Mouse (Mus musculus): ENCODE results near the gene Arid1b. TPM values are rescaled to one million over a fixed set of nuclear protein-coding genes. Genes with fewer than 3 reads are reported as not detected.
"Not testable (repeated sequence)": the region's sequence is repeated elsewhere in the genome, so short reads cannot be mapped to it uniquely, and the experiment has no call there.

Gene Arid1b
- polyA plus RNA-seq, 1 experiment from 2014 or later: 5.8 TPM

GRCm38 (mm10) chr17:5093343-5093742, 99.2 kb downstream of the Arid1b start:
- H3K4me2 ChIP-seq (ENCODE audit: low read depth, low read length); ATAC-seq; H3K9me3 ChIP-seq (ENCODE audit: control insufficient read depth, low read length); H3K36me3 ChIP-seq (ENCODE audit: control insufficient read depth, insufficient read depth, low read length); H3K4me3 ChIP-seq (ENCODE audit: low read length); H3K27me3 ChIP-seq (replicated peaks; ENCODE audit: control insufficient read depth, insufficient read depth, low read length); H3K27ac ChIP-seq (ENCODE audit: low read length); H3K9ac ChIP-seq (ENCODE audit: low read depth, low read length): not testable (repeated sequence)
- 76% methylated on average over 2 of the region's 2 CpGs for WGBS
- peaks cover 31% of the 10 kb centered on the region for H3K4me1 ChIP-seq (ENCODE audit: control insufficient read depth, insufficient read depth, low read length)

- ATAC-seq: no peak
- Histone ChIP-seq H3K4me2 (ENCODE audit: low read depth, low read length) (no peak overlapping the region), H3K4me1 (ENCODE audit: control insufficient read depth, insufficient read depth, low read length) (peaks cover 33% of the 10 kb centered on the region), H3K4me3 (ENCODE audit: low read length) (no peak overlapping the region), H3K36me3 (ENCODE audit: control insufficient read depth, insufficient read depth, low read length) (peaks cover 4% of the 10 kb centered on the region; the same call in 1 of the 2 replicates), H3K27me3 (replicated peaks; ENCODE audit: control insufficient read depth, insufficient read depth, low read length) (no peaks in the 10 kb centered on the region), H3K9me3 (ENCODE audit: control insufficient read depth, low read length) (no peaks in the 10 kb centered on the region), H3K9ac (ENCODE audit: low read depth, low read length) (no peak overlapping the region), H3K27ac (ENCODE audit: low read length) (no peak overlapping the region)
- WGBS: 77% methylated on average over 5 of the region's 5 CpGs
Observed at GRCm38 (mm10) chr17:5094636-5095035, 100.5 kb downstream of the Arid1b start.

- H3K27ac ChIP-seq (ENCODE audit: low read length): no peak overlapping the region
- no peak overlapping the region for H3K9ac ChIP-seq (ENCODE audit: low read depth, low read length)
- H3K4me3 ChIP-seq (ENCODE audit: low read length): no peak overlapping the region
- H3K36me3 ChIP-seq (ENCODE audit: control insufficient read depth, insufficient read depth, low read length): peaks cover 4% of the 10 kb centered on the region; the same call in 1 of the 2 replicates
- no peak for ATAC-seq
- H3K4me2 ChIP-seq (ENCODE audit: low read depth, low read length): no peak overlapping the region
- peaks cover 25% of the 10 kb centered on the region for H3K4me1 ChIP-seq (ENCODE audit: control insufficient read depth, insufficient read depth, low read length)
- no peaks in the 10 kb centered on the region for H3K9me3 ChIP-seq (ENCODE audit: control insufficient read depth, low read length)
- 81% methylated on average over 13 of the region's 13 CpGs for WGBS
- no peaks in the 10 kb centered on the region for H3K27me3 ChIP-seq (replicated peaks; ENCODE audit: control insufficient read depth, insufficient read depth, low read length)
Observed at GRCm38 (mm10) chr17:5095741-5096140, 101.6 kb downstream of the Arid1b start.

GRCm38 (mm10) chr17:5097046-5097445, 102.9 kb downstream of the Arid1b start:
- Histone ChIP-seq H3K9ac (ENCODE audit: low read depth, low read length) (no peak overlapping the region), H3K36me3 (ENCODE audit: control insufficient read depth, insufficient read depth, low read length) (no peaks in the 10 kb centered on the region), H3K27me3 (replicated peaks; ENCODE audit: control insufficient read depth, insufficient read depth, low read length) (no peaks in the 10 kb centered on the region), H3K4me1 (ENCODE audit: control insufficient read depth, insufficient read depth, low read length) (peaks cover 14% of the 10 kb centered on the region), H3K27ac (ENCODE audit: low read length) (no peak overlapping the region), H3K9me3 (ENCODE audit: control insufficient read depth, low read length) (no peaks in the 10 kb centered on the region), H3K4me2 (ENCODE audit: low read depth, low read length) (no peak overlapping the region), H3K4me3 (ENCODE audit: low read length) (no peak overlapping the region)
- ATAC-seq: no peak
- 88% methylated on average over 4 of the region's 4 CpGs for WGBS

- Histone ChIP-seq H3K4me1 (ENCODE audit: control insufficient read depth, insufficient read depth, low read length) (peaks cover 14% of the 10 kb centered on the region), H3K4me2 (ENCODE audit: low read depth, low read length) (no peak overlapping the region), H3K4me3 (ENCODE audit: low read length) (no peak overlapping the region), H3K9ac (ENCODE audit: low read depth, low read length) (no peak overlapping the region), H3K36me3 (ENCODE audit: control insufficient read depth, insufficient read depth, low read length) (no peaks in the 10 kb centered on the region), H3K27ac (ENCODE audit: low read length) (no peak overlapping the region), H3K9me3 (ENCODE audit: control insufficient read depth, low read length) (no peaks in the 10 kb centered on the region), H3K27me3 (replicated peaks; ENCODE audit: control insufficient read depth, insufficient read depth, low read length) (no peaks in the 10 kb centered on the region)
- ATAC-seq: no peak
- 69% methylated on average over 21 of the region's 21 CpGs for WGBS
Observed at GRCm38 (mm10) chr17:5097545-5098475, 103.7 kb downstream of the Arid1b start.

GRCm38 (mm10) chr17:5098727-5099126, 104.6 kb downstream of the Arid1b start:
- H3K9ac ChIP-seq (ENCODE audit: low read depth, low read length): no peak overlapping the region
- H3K27ac ChIP-seq (ENCODE audit: low read length): no peak overlapping the region; the same call in 1 of the 2 replicates
- no peaks in the 10 kb centered on the region for H3K9me3 ChIP-seq (ENCODE audit: control insufficient read depth, low read length)
- no peak overlapping the region for H3K4me2 ChIP-seq (ENCODE audit: low read depth, low read length)
- WGBS: 69% methylated on average over 7 of the region's 7 CpGs
- H3K36me3 ChIP-seq (ENCODE audit: control insufficient read depth, insufficient read depth, low read length): no peaks in the 10 kb centered on the region
- peak; percentile 27; the same call in 1 of the 2 replicates for ATAC-seq
- peaks cover 14% of the 10 kb centered on the region for H3K4me1 ChIP-seq (ENCODE audit: control insufficient read depth, insufficient read depth, low read length)
- H3K27me3 ChIP-seq (replicated peaks; ENCODE audit: control insufficient read depth, insufficient read depth, low read length): no peaks in the 10 kb centered on the region
- H3K4me3 ChIP-seq (ENCODE audit: low read length): no peak overlapping the region

GRCm38 (mm10) chr17:5099238-5099637, 105.1 kb downstream of the Arid1b start:
- no peak overlapping the region; the same call in 1 of the 2 replicates for H3K27ac ChIP-seq (ENCODE audit: low read length)
- H3K9ac ChIP-seq (ENCODE audit: low read depth, low read length): no peak overlapping the region
- ATAC-seq: peak; percentile 74
- no peaks in the 10 kb centered on the region for H3K9me3 ChIP-seq (ENCODE audit: control insufficient read depth, low read length)
- no peaks in the 10 kb centered on the region for H3K36me3 ChIP-seq (ENCODE audit: control insufficient read depth, insufficient read depth, low read length)
- no peak overlapping the region for H3K4me2 ChIP-seq (ENCODE audit: low read depth, low read length)
- H3K27me3 ChIP-seq (replicated peaks; ENCODE audit: control insufficient read depth, insufficient read depth, low read length): no peaks in the 10 kb centered on the region
- WGBS: 65% methylated on average over 4 of the region's 4 CpGs
- no peak overlapping the region for H3K4me3 ChIP-seq (ENCODE audit: low read length)
- peaks cover 14% of the 10 kb centered on the region for H3K4me1 ChIP-seq (ENCODE audit: control insufficient read depth, insufficient read depth, low read length)

GRCm38 (mm10) chr17:5101157-5101556, 107.0 kb downstream of the Arid1b start:
- H3K9me3 ChIP-seq (ENCODE audit: control insufficient read depth, low read length): no peaks in the 10 kb centered on the region
- no peak overlapping the region for H3K4me2 ChIP-seq (ENCODE audit: low read depth, low read length)
- H3K27me3 ChIP-seq (replicated peaks; ENCODE audit: control insufficient read depth, insufficient read depth, low read length): no peaks in the 10 kb centered on the region
- peaks cover 21% of the 10 kb centered on the region for H3K4me1 ChIP-seq (ENCODE audit: control insufficient read depth, insufficient read depth, low read length)
- 77% methylated on average over 8 of the region's 8 CpGs for WGBS
- no peak for ATAC-seq
- no peak overlapping the region for H3K9ac ChIP-seq (ENCODE audit: low read depth, low read length)
- H3K4me3 ChIP-seq (ENCODE audit: low read length): no peak overlapping the region
- no peak overlapping the region for H3K27ac ChIP-seq (ENCODE audit: low read length)
- no peaks in the 10 kb centered on the region for H3K36me3 ChIP-seq (ENCODE audit: control insufficient read depth, insufficient read depth, low read length)

- no peaks in the 10 kb centered on the region for H3K36me3 ChIP-seq (ENCODE audit: control insufficient read depth, insufficient read depth, low read length)
- H3K27ac ChIP-seq (ENCODE audit: low read length): no peak overlapping the region
- H3K4me2 ChIP-seq (ENCODE audit: low read depth, low read length): no peak overlapping the region
- H3K9ac ChIP-seq (ENCODE audit: low read depth, low read length): no peak overlapping the region
- ATAC-seq: no peak
- H3K27me3 ChIP-seq (replicated peaks; ENCODE audit: control insufficient read depth, insufficient read depth, low read length): no peaks in the 10 kb centered on the region
- H3K4me1 ChIP-seq (ENCODE audit: control insufficient read depth, insufficient read depth, low read length): peaks cover 25% of the 10 kb centered on the region
- H3K4me3 ChIP-seq (ENCODE audit: low read length): no peak overlapping the region
- 41% methylated on average over 2 of the region's 2 CpGs for WGBS
- H3K9me3 ChIP-seq (ENCODE audit: control insufficient read depth, low read length): no peaks in the 10 kb centered on the region
Observed at GRCm38 (mm10) chr17:5101887-5102286, 107.8 kb downstream of the Arid1b start.

All from intestine, embryonic 16.5 days (tissue).